Mouse (Mus musculus): Measurements from ENCODE around the gene Sds.
"Not testable (repeated sequence)": the region's sequence is repeated elsewhere in the genome, so short reads cannot be mapped to it uniquely, and the experiment has no call there.

The Sds gene

DNA sequence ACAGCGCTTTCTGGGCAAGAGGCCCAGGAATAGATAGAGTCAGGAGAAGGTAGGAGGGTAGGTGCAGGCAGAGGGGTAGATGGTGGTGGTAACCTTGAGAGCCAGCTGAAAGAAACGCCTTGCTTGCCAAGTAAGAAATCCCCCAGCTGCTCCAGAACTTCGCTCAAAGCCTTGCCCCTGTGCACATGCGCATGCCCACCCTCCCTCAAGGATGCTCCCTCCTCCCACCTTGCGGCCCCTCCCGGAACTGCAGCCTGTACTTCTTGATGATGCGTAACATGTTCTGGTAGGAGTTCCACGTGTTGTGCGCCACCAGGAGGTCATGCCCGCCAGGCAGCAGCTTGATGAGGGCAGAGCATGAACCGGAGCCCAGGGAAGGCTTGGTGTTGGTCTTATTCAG lies 16.1 kb downstream of the Sds start:
- DNase-seq (ENCODE audit: low spot score), result no peak

DNA sequence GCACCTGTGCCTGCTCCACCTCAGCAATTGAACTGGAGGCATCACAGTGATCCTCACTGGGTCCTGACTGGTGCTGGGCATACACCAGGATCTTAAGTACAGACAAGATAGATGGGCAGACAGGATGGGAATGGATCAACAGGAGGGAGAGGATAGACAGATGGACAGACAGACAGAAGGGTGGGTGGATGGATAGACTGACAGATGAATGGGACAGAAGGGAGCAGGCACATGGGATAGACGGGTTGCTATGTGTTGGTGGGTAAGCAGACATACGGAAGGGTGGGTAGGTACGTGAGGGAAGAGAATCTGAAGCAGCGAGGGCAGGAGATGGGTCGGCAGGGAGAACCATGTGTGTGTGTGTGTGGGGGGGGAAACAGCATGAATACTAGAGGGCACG lies 17.1 kb downstream of the Sds start:
- DNase-seq (ENCODE audit: low spot score), result no peak

DNA sequence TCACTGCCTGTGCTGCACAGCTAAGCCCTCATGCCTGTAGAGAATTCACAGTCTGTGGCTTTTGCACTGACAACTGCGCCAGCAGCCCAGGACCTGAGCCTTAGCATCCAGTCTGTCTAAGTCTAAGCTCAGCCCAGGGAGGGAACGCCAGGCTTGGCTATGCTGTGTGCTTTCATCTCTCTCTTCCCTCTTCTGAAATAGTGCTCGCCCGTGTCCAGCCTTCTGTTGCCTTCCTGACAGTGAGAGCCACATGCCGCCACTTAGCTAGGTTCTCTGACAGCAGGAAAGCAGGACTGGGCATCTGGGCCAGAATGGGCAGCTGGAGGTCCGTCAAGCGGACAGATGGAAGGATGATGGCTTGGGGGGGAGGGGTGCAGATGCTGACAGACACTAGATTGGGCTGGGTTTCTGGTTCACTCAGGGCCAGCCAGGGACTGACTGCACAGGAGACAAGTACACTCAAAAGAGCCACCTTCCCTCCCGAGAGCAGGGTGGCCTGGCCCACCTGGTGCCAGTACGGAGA lies 17.6 kb downstream of the Sds start:
- no peak for DNase-seq (ENCODE audit: low spot score)

DNA sequence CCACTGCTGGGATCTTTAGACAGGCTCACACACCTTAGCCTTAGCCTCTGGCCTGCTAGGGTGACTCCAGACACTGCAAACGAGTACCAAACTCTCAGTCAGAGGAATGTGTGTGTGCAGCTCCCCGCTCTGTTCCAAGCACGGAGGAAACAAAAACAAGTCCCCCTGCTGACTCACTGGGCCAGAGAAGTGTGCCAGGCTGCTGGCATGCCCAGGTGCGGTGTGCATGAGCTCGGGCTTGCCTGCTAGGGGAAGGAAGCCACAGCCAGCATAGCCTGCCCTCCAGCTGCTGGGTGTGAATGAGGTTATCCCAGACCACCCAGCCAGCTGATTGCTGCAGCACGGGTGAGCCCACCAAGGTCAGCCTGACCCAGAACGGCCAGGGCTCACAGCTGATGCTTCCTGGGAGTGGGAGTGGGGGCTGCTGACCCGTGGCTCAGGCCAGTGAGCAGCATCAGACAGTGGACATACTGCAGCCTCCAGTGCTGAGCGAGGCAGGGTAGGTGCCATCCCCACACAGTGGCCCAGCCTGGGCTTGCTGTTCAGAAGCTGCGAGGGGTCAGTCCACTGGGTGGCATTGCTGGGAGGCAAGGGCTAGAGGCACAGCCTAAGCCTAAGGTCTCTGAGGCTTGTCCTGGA lies 18.9 kb downstream of the Sds start:
- DNase-seq (ENCODE audit: low spot score), result no peak

DNA sequence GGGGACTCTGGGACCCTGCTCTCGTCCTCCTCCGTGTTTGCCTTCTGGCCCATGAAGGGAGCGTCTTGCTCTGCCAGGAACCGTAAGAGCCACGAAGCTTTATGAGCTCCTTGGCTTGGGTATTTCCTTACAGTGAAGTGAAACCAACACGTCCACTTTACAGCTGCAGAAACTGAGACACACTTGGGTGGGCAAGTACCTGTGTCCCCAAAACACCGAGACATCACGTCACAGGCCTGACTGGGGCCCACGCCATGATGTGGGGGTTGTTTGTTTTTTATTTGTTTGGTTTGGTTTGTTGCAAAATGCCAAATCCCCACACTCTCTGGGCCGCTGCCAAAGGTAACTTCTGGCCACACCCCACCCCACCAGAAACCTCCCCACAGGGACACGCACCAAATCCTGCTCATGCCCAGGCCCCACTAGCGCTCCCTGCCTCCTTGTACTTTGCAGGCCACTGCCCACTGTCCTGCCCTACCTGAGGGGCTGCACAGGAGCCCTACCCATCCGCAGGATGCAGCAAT lies 19.4 kb downstream of the Sds start:
- DNase-seq (ENCODE audit: low spot score), result no peak

DNA sequence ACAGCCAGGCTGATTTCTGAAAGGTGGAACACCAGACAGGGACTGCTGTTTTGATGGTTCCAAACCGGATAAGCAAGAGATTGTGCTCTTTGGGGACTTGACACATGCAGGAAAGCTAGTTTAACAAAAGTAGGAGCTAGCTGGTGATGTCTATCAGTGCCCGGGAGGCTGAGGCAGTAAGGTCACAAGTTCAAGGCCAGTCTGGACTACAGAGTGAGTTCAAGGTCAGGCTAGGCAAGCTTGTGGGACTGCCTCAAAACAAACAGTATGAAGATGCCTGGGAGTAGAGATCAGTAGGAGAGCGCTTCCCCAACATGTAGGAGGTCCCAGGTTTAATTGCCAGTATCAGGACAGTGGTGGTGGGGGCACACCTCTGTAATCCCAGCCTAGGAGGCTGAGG lies 20.7 kb downstream of the Sds start:
- DNase-seq (ENCODE audit: low spot score), result no peak

DNA sequence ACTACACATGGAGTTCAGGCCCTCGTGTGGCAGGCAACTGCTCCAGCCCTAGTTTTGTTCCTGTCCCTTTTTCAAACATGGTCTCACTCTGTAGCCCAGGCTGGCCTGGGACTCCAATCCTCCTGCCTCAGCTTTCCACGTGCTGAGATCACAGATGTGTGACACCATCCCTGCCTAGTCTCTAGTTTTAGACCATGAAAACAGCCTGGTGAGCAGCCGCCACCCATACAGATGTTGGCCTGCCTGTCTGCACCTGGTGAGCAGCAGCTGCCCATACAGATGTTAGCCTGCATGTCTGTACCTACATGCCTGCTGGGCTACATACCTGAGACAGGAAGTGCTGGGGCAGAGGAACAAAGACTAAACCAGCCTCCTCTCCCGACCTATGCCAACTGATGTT lies 22.9 kb downstream of the Sds start:
- no peak for DNase-seq (ENCODE audit: low spot score)

DNA sequence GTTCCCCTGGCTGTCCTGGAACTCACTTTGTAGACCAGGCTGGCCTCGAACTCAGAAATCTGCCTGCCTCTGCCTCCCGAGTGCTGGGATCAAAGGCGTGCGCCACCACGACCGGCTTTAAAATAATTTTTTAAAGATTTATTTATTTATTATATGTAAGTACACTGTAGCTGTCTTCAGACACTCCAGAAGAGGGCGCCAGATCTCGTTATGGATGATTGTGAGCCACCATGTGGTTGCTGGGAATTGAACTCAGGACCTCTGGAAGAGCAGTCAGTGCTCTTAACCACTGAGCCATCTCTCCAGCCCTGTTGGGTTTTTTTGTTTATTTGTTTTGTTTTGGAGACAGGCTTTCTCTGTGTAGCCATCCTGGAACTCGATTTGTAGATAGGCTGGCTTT lies 24.3 kb downstream of the Sds start:
- DNase-seq (ENCODE audit: low spot score), result not testable (repeated sequence)

DNA sequence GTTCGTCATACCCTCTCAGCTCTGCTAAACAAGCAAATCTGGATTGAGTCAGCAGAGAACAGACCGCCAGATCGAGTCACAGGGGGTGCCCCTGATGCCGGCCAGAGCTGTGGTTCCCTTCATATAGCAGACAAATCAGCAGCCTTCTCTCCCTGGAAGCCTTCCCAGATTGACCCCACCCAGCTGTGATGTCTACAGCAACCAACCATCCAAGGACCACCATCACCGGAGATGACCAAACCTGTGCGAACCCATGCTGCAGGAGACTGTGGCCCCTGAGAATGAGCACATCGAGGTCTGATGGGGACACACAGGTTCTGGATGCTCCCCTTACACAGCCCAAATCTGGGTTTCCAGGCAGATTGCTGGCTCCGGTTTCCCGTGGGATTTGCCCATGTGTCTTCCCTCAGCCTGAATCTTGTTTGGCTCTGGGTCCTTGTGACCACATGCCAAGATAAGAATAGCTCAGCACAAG lies 25.9 kb downstream of the Sds start:
- DNase-seq (ENCODE audit: low spot score), result no peak

DNA sequence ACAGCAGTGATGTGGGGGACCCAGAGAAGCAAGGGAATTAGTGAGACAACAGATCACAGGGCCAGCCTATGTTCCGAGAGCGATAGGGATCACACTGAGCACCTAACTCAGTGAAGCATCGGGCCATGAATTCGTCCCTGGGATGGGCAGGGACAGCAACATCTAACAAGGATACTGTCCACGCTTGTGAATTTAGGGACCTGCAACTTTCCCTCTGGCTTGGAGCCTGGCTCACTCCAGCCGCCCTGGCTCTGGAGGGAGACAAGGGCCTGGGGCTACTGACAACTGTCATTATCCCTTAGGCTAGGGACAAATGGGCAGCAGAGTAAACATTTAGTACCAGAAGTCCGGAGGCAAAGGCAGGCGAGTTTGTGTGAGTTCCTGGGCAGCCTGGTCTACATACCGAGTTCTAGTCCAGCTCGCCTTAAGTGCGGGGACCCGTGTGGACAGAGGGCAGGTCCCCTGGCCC lies 26.4 kb downstream of the Sds start:
- DNase-seq (ENCODE audit: low spot score), result peak; percentile 38

DNA sequence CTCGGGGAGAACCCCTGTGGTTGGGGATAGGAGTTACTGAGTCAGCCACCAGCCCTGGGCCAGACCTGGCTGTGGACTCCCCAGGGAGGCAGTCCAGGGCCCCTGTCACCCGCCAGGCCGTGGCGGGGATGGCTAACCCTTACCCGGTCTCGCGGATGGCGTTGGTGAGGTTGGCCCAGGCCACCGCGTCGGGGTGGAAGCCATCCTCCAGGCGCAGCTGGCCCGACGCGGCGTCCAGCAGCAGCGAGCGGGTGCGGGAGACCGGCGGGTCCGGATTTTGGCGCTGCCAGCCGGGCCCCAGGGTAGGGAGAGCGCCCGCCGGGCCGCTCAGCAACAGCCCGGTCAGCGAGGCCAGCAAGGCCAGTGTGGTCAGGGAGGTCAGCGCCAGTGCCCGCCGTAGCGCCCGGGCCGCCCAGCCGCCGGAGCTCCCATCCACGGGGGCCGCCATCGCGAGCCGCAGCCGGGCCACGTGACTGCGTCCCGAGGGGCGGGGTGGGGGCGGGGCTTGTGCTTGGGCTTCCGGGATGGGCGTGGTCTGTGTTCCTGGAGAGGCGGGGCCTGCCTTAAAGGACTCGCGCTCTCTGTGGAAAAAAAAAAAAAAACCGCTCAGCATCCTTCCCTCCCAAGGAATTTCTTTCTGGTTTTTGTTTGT lies 26.9 kb downstream of the Sds start, which contains the start of gene Plbd2:
Plbd2 (minus strand) TSS at position 482 of the 652 bp plus-strand sequence.
- DNase-seq (ENCODE audit: low spot score), result peak; percentile 95

DNA sequence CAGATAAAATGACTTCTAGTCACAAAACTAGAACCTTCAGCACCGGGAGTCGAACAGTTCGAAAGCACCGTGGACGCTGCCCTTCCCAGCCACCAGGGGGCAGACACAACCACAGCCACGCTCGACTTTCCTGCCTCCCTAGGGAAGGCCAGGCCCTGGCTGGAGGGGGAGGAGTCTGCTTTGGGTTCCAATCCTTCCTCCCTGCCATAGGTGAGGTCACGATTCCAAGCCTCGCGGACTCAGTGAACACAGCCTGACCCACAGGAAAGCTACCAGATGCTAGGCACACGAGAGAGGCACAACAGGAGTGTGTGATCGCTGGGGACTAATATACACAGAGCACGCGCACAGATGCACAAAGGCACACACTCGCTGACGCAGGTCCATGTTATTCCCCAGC lies 29.0 kb downstream of the Sds start:
- DNase-seq (ENCODE audit: low spot score), result peak; percentile 92

DNA sequence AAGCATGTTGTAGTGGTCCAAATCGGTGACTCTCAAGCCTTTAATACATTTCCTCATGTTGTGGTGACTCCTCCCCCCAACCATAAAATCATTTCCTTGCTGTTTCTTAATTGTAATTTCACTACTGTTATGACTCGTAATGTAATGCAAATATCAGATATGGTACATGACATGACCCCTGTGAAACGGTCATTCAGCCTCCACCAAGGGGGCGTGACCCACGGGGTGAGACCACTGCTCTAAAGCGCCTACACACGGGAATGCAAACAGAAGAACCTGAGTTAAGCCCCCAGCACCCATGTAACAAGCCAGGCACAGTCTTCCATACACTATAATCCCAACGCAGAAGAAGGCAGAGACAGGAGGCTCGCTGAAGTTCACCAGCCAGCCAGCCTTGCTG lies 29.5 kb downstream of the Sds start:
- DNase-seq (ENCODE audit: low spot score), result no peak

DNA sequence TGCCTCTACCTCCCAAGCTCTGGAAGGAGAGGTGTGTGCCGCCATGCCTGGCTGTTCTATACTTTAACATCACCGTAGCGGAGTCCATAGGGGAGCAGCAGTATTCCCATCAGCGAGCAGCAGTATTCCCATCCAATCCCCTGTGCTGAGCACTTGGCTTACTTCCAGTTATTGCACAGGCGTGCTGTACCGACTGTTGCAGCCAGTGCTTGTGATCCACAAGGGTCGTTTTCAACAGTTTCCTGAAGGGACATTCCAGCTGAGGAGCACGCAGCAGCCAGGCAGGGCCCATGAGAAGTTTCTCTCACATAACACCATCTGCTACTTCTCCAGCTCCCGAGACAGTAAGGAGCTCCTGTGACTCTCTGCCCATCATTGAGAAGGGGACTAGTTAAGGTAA lies 30.2 kb downstream of the Sds start:
- DNase-seq (ENCODE audit: low spot score), result no peak

DNA sequence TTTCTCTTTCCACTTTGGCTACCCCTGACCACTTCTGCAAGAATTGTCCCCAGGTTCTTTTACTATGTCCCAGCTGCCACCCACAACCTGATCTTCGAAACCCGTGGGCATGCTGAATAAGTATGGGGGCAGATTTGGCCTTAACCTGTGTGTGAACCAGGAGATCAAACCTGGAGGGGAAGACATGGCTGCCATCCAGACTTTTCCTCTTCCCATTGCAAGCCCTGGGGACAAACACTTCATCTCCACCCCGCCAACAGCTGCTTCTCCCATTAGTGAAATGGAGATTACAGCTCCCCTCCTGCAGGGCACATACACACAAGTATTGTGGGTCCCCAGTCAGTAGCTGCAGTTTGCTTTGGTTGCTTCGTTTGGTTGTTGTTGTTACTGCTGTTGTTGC lies 31.0 kb downstream of the Sds start:
- DNase-seq (ENCODE audit: low spot score), result no peak

DNA sequence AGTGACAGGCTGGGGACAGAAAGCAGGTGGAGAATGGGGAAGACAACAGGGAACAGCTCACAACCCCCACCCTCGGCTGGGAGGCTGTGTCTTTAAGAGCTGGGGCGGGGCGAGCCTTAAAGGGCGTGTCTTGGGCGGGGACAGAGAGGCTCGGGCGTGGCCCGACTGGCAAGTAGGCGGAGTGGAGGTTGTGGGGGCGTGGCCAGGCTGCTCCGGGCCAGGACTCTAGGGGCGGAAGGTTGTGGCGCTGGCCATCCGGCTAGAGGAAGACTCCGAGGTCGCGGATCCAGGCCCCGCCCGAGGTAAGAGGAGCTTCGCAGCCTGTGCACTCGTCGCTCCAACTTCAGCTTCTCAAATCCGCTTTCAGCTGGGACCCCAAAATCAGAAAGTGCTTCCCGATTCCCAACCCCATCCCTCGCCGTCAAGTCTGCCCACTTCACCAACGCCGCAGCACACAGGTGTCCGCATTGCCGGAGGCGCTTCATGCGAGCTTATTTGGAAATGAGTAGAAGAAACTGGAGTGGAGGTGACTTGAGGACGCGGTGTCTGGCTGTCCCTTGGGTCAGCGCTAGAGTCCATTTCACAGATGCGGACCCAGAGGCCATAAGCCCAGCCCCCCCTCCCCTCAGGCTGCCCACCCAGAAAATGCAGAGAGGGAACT lies 34.8 kb downstream of the Sds start, which contains the start of gene Slc8b1:
Slc8b1 (plus strand) TSS at position 187 of the 661 bp plus-strand sequence.
- peak; percentile 96 for DNase-seq (ENCODE audit: low spot score)

DNA sequence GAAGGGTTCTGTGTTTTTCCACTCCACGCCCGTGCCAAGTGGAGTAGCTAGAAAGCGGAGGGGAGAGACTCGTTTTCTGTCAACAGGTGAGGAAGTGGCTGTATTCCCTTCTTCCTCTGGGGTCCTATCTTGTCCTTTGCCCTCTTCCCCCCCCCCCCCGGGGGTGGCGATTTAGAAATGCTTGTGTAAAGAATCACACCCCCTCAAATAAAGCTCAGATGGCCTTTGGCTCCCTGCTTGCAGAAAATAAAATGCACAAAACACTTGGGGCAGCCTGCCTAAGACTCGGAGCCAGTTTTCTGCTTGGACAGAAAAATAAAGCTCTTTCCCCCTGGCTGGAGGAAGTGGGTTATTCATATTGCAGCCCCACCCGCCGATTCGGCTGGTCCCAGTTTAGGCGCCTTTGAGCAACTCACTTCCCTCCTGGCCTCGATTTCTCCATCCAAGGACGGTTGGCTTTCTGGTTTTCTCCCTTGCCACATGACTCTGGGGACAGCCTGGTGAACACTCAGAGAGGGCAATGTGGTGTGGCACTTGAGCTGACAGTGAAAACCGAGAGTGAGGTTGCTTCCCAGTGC lies 35.4 kb downstream of the Sds start:
- peak; percentile 75 for DNase-seq (ENCODE audit: low spot score)

DNA sequence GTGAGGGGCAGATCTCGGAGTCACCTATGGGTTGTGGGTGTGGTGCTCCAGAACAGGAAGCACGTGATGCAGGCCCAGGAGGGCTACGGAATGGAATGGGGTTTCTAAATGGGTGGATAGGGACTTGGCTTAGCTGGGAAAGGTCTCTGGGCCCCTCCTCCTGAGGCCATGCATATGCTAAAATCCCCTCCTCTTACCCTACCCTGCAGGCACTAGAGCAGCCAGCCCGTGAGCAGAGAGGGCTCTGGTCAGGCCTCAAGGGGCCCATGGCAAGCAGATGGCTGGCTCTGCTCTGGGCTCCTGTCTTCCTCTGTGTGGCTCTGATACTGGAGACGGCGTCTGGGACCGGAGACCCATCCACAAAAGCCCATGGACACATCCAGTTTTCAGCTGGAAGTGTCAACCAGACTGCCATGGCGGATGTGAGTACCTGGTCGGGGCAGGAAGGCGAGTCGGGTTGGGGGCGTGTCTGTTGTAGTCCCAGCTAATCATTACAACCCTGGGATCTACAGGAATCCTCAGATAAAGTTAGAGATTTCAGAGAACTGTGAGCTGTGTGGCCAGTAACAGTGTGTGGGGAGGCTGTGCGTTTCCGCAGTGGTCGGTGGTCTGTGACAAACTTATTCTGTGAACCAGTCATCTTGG lies 36.7 kb downstream of the Sds start:
- DNase-seq (ENCODE audit: low spot score), result no peak

DNA sequence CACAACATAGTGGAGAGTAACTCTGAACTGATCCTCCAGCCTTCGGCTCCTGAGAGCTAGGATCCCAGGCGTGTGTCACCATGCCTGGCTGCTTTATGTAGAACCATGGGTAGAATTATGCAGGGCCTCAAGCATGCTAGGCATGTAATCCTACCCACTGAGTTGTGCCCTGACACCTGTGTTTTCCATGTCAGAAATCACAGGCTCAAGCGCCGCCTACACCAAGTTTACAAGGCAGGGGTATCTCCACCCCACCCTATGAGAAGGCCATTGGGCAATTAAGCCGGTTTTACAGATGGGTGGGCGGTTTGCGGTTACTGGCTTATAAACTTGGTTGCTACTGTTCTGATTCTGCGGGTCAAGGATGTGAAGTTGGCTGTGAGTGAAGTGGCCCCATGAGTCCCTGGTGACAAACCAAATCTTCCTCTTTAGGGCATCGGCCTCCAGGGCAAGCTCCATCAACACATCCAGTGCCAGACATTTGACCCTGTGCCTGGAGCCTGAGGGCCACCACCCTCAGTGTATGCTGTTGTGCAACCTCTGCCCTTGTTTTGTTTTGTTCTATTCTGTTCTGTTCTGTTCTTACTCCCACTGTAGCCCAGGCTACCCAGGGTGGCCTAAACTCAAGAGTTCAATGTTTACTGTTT lies 37.8 kb downstream of the Sds start:
- DNase-seq (ENCODE audit: low spot score), result peak; percentile 83

DNA sequence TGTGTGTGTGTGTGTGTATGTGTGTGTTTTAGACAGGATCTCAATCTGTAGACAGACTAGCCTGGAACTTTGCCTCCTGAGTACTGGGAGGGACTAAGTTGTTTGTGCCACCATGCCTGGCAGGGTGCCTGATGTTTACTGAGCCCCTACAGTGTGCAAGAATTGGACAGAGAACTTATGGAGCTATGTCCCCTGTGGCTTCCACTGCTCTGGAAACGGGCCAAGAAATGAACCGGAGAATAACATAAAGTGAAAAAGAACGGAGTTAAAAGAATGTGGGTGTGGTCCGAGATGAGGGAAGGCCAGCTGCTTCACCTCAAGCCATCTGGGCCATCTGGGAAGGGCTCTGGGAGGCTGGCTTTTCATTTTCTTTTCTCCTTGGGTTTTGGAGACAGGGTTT lies 38.4 kb downstream of the Sds start:
- peak; percentile 86 for DNase-seq (ENCODE audit: low spot score)

DNA sequence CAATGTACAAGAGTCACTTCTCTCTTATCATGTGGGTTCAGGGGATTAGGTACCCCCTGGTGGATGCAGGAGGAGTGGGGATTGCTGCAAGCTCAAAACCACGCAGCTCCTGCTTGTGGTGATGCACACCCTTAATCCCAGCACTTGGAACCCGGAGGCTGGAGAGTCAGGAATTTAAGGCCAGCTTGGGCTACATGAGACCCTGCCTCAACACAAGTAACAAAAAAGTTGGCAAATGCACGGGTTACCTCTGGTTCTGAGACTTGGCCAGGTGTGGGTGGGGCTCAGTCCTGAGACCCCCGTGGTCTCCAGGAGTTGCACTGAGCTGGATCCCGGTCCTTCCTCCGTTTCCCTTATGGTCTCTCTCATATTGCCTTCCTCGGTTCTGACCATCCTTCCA lies 39.1 kb downstream of the Sds start:
- DNase-seq (ENCODE audit: low spot score), result no peak
